Mouse (Mus musculus): ENCODE data around the gene Mtcl1.

DNA sequence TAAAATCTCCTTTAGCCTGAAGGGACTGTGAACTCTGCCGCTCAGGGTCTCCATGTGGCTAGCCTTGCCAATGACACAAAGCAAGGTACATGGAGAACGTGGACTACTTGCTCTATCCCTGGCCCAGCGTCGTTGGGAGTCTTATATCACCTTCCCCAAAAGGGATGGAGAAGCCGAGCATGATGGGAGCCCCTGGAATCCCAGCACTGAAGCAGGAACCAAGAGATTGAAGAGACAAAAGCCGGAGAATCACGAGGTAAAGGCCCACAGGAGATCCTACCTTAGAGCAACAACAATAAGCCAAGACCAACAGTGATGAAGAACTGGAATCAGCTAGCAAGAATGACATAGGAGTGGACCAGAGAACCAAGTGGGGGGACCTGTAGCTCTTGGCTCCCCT lies 147.6 kb downstream of the Mtcl1 start:
- TF ChIP-seq CTCF (IDR thresholded peaks at IDR 0.05; ENCODE audit: low read depth) = no peak
- TF ChIP-seq EP300 (optimal IDR thresholded peaks at IDR 0.05) = no peak

Measured in stomach, postnatal 0 days (tissue).